Mouse (Mus musculus) intestine, embryonic 15.5 days (tissue): ENCODE measurements around the gene Spg20. TPM values are rescaled to one million over a fixed set of nuclear protein-coding genes. Genes with fewer than 3 reads are reported as not detected.

ENCODE experiments used
- ATAC-seq: fragments of 200-750 bp; cut with Nextera tagmentation; 2 replicates; pipeline ENCODE4 v1.8.0; 2017; ENCODE audit warnings: moderate TSS enrichment, moderate library complexity
- H3K27ac ChIP-seq: fragments of 300-500 bp; sonication (generic); 2 replicates; pipeline ENCODE4 v1.5.1; 2015; ENCODE audit warnings: mild to moderate bottlenecking, inconsistent platforms
- H3K27me3 ChIP-seq: fragments of 300-500 bp; sonication (generic); replicated peaks from 2 replicates; pipeline ENCODE4 v1.6.1; 2015; ENCODE audit warnings: inconsistent platforms
- H3K36me3 ChIP-seq: fragments of 300-500 bp; sonication (generic); 2 replicates; pipeline ENCODE4 v1.6.1; 2015; ENCODE audit warnings: inconsistent platforms
- H3K4me1 ChIP-seq: fragments of 300-500 bp; sonication (generic); replicated peaks from 2 replicates; pipeline ENCODE4 v1.6.1; 2015; ENCODE audit warnings: inconsistent platforms
- H3K4me2 ChIP-seq: fragments of 300-500 bp; sonication (generic); replicated peaks from 2 replicates; pipeline ENCODE4 v1.6.1; 2015; ENCODE audit warnings: mild to moderate bottlenecking, inconsistent platforms
- H3K4me3 ChIP-seq: fragments of 300-500 bp; sonication (generic); replicated peaks from 2 replicates; pipeline ENCODE4 v1.5.1; 2015; ENCODE audit warnings: inconsistent platforms
- H3K9ac ChIP-seq: fragments of 300-500 bp; sonication (generic); 2 replicates; pipeline ENCODE4 v1.6.1; 2015; ENCODE audit warnings: inconsistent platforms
- H3K9me3 ChIP-seq: fragments of 300-500 bp; sonication (generic); 2 replicates; pipeline ENCODE4 v1.6.1; 2016; ENCODE audit warnings: inconsistent platforms
- WGBS: fragments of 180-500 bp; shearing (Covaris S2); methylation state at CpG from one replicate; pipeline ENCODE4 v1.1.7; 2015; 5-methylcytosine and 5-hydroxymethylcytosine counted together
- polyA plus RNA-seq: library from polyadenylated mRNA; unstranded; fragments of >200 nt; fragmentation: Nextera tagmentation; extraction: Ambion mirVana; gene quantifications from 2 replicates; pipeline ENCODE4 v1.2.1, GENCODE M21; 2015

Gene Spg20
- polyA plus RNA-seq: 32.8 and 37.4 TPM in 2 replicates

- Histone ChIP-seq H3K4me1 (peaks cover 7% of the 10 kb centered on the region), H3K27me3 (no peaks in the 10 kb centered on the region), H3K36me3 (peaks cover 2% of the 10 kb centered on the region; the same call in 1 of the 2 replicates), H3K4me3 (peak within 1 kb of the TSS; percentile 65), H3K9ac (peak within 1 kb of the TSS; percentile 92), H3K9me3 (no peaks in the 10 kb centered on the region), H3K4me2 (peak within 1 kb of the TSS; percentile 67), H3K27ac (peak within 1 kb of the TSS; percentile 86)
- peak; percentile 96 for ATAC-seq
- WGBS: under 1% methylated on average over 57 of the region's 58 CpGs
Measured at GRCm38 (mm10) chr3:55111935-55112709, at the start of gene Spg20. Gene Spg20 (plus strand): TSS chr3:55112108.

- Histone ChIP-seq H3K27me3 (no peaks in the 10 kb centered on the region), H3K4me2 (no peak overlapping the region), H3K9me3 (no peaks in the 10 kb centered on the region), H3K4me3 (no peak overlapping the region), H3K4me1 (no peaks in the 10 kb centered on the region), H3K9ac (no peak overlapping the region), H3K36me3 (no peaks in the 10 kb centered on the region), H3K27ac (no peak overlapping the region)
- no peak for ATAC-seq
- WGBS: 77% methylated on average over 9 of the region's 9 CpGs
Measured at GRCm38 (mm10) chr3:55062653-55063052, 49.3 kb upstream of the Spg20 start.

GRCm38 (mm10) chr3:55064396-55064795 lies 47.5 kb upstream of the Spg20 start:
- no peak overlapping the region for H3K4me3 ChIP-seq
- H3K27me3 ChIP-seq: no peaks in the 10 kb centered on the region
- no peaks in the 10 kb centered on the region for H3K4me1 ChIP-seq
- no peak overlapping the region for H3K9ac ChIP-seq
- H3K4me2 ChIP-seq: no peak overlapping the region
- peak; percentile 67; the same call in 1 of the 2 replicates for ATAC-seq
- H3K9me3 ChIP-seq: no peaks in the 10 kb centered on the region
- H3K36me3 ChIP-seq: no peaks in the 10 kb centered on the region
- no peak overlapping the region for H3K27ac ChIP-seq
- 10% methylated on average over 2 of the region's 2 CpGs for WGBS

- no peak overlapping the region for H3K9ac ChIP-seq
- 55% methylated on average over 14 of the region's 14 CpGs for WGBS
- no peaks in the 10 kb centered on the region for H3K9me3 ChIP-seq
- ATAC-seq: peak; percentile 31; the same call in 1 of the 2 replicates
- no peaks in the 10 kb centered on the region for H3K36me3 ChIP-seq
- no peak overlapping the region for H3K4me3 ChIP-seq
- no peak overlapping the region for H3K27ac ChIP-seq
- no peaks in the 10 kb centered on the region for H3K4me1 ChIP-seq
- no peak overlapping the region for H3K4me2 ChIP-seq
- H3K27me3 ChIP-seq: no peaks in the 10 kb centered on the region
Measured at GRCm38 (mm10) chr3:55065738-55066665, 45.9 kb upstream of the Spg20 start.

GRCm38 (mm10) chr3:55066666-55067023 lies 45.3 kb upstream of the Spg20 start:
- no peaks in the 10 kb centered on the region for H3K27me3 ChIP-seq
- no peak overlapping the region for H3K27ac ChIP-seq
- no peak for ATAC-seq
- no peak overlapping the region for H3K4me2 ChIP-seq
- 60% methylated on average over 12 of the region's 12 CpGs for WGBS
- no peak overlapping the region for H3K4me3 ChIP-seq
- H3K9ac ChIP-seq: no peak overlapping the region
- no peaks in the 10 kb centered on the region for H3K36me3 ChIP-seq
- H3K9me3 ChIP-seq: no peaks in the 10 kb centered on the region
- H3K4me1 ChIP-seq: no peaks in the 10 kb centered on the region

GRCm38 (mm10) chr3:55067791-55068434 lies 44.0 kb upstream of the Spg20 start:
- no peak overlapping the region for H3K9ac ChIP-seq
- H3K27me3 ChIP-seq: no peaks in the 10 kb centered on the region
- ATAC-seq: no peak
- no peak overlapping the region for H3K4me2 ChIP-seq
- WGBS: 35% methylated on average over 7 of the region's 7 CpGs
- H3K36me3 ChIP-seq: no peaks in the 10 kb centered on the region
- no peaks in the 10 kb centered on the region for H3K4me1 ChIP-seq
- no peaks in the 10 kb centered on the region for H3K9me3 ChIP-seq
- no peak overlapping the region for H3K27ac ChIP-seq
- no peak overlapping the region for H3K4me3 ChIP-seq

GRCm38 (mm10) chr3:55074576-55075293 lies 37.2 kb upstream of the Spg20 start:
- 83% methylated on average over 6 of the region's 6 CpGs for WGBS
- Histone ChIP-seq H3K4me3 (no peak overlapping the region), H3K27me3 (no peaks in the 10 kb centered on the region), H3K27ac (no peak overlapping the region), H3K9ac (no peak overlapping the region), H3K9me3 (no peaks in the 10 kb centered on the region), H3K4me2 (no peak overlapping the region), H3K4me1 (no peaks in the 10 kb centered on the region), H3K36me3 (no peaks in the 10 kb centered on the region)
- no peak for ATAC-seq

- WGBS: 77% methylated on average over 3 of the region's 3 CpGs
- Histone ChIP-seq H3K9me3 (no peaks in the 10 kb centered on the region), H3K27ac (no peak overlapping the region), H3K27me3 (no peaks in the 10 kb centered on the region), H3K9ac (no peak overlapping the region), H3K4me2 (no peak overlapping the region), H3K4me3 (no peak overlapping the region), H3K36me3 (no peaks in the 10 kb centered on the region), H3K4me1 (no peaks in the 10 kb centered on the region)
- ATAC-seq: no peak
Measured at GRCm38 (mm10) chr3:55075294-55075648, 36.6 kb upstream of the Spg20 start.

GRCm38 (mm10) chr3:55078233-55078632 lies 33.7 kb upstream of the Spg20 start:
- Histone ChIP-seq H3K9ac (no peak overlapping the region), H3K9me3 (no peaks in the 10 kb centered on the region), H3K4me3 (no peak overlapping the region), H3K36me3 (no peaks in the 10 kb centered on the region), H3K4me2 (no peak overlapping the region), H3K27me3 (no peaks in the 10 kb centered on the region), H3K4me1 (no peaks in the 10 kb centered on the region), H3K27ac (no peak overlapping the region)
- ATAC-seq: no peak
- 53% methylated on average over 6 of the region's 6 CpGs for WGBS

GRCm38 (mm10) chr3:55079619-55080018 lies 32.3 kb upstream of the Spg20 start:
- Histone ChIP-seq H3K27ac (no peak overlapping the region), H3K4me2 (no peak overlapping the region), H3K9ac (no peak overlapping the region), H3K4me1 (no peaks in the 10 kb centered on the region), H3K4me3 (no peak overlapping the region), H3K27me3 (no peaks in the 10 kb centered on the region), H3K9me3 (no peaks in the 10 kb centered on the region), H3K36me3 (no peaks in the 10 kb centered on the region)
- ATAC-seq: no peak
- WGBS: 79% methylated on average over 8 of the region's 8 CpGs

- Histone ChIP-seq H3K4me1 (no peaks in the 10 kb centered on the region), H3K4me2 (no peak overlapping the region), H3K27me3 (no peaks in the 10 kb centered on the region), H3K36me3 (no peaks in the 10 kb centered on the region), H3K4me3 (no peak overlapping the region), H3K27ac (no peak overlapping the region), H3K9ac (no peak overlapping the region), H3K9me3 (no peaks in the 10 kb centered on the region)
- ATAC-seq: peak; percentile 85
- WGBS: 16% methylated on average over 6 of the region's 6 CpGs
Measured at GRCm38 (mm10) chr3:55080055-55080454, 31.9 kb upstream of the Spg20 start.

GRCm38 (mm10) chr3:55084781-55085180 lies 27.1 kb upstream of the Spg20 start:
- ATAC-seq: no peak
- Histone ChIP-seq H3K4me3 (no peak overlapping the region), H3K27ac (no peak overlapping the region), H3K36me3 (no peaks in the 10 kb centered on the region), H3K4me2 (no peak overlapping the region), H3K9ac (no peak overlapping the region), H3K27me3 (no peaks in the 10 kb centered on the region), H3K9me3 (no peaks in the 10 kb centered on the region), H3K4me1 (no peaks in the 10 kb centered on the region)
- WGBS: 65% methylated on average over 6 of the region's 6 CpGs
